Mouse (Mus musculus) stomach, embryonic 15.5 days (tissue): ENCODE measurements around the gene Mast4. TPM values are rescaled to one million over a fixed set of nuclear protein-coding genes. Genes with fewer than 3 reads are reported as not detected.
A peak's percentile ranks its signal among the peaks of the same experiment; 100 is the strongest.
"Not testable (repeated sequence)": the region's sequence is repeated elsewhere in the genome, so short reads cannot be mapped to it uniquely, and the experiment has no call there.

ENCODE experiments used
- ATAC-seq: fragments of 200-750 bp; cut with Nextera tagmentation; 2 replicates; pipeline ENCODE4 v1.8.0; 2017; ENCODE audit warnings: low read depth, moderate number of reproducible peaks, moderate TSS enrichment; ENCODE audit not compliant: insufficient read depth, low FRiP score
- H3K27ac ChIP-seq: fragments of 300-500 bp; sonication (generic); 2 replicates; pipeline ENCODE4 v1.5.1; 2015; ENCODE audit warnings: mild to moderate bottlenecking, inconsistent platforms
- H3K27me3 ChIP-seq: fragments of 300-500 bp; sonication (generic); replicated peaks from 2 replicates; pipeline ENCODE4 v1.6.1; 2015; ENCODE audit warnings: inconsistent platforms
- H3K36me3 ChIP-seq: fragments of 300-500 bp; sonication (generic); 2 replicates; pipeline ENCODE4 v1.6.1; 2015; ENCODE audit warnings: inconsistent platforms
- H3K4me1 ChIP-seq: fragments of 300-500 bp; sonication (generic); 2 replicates; pipeline ENCODE4 v1.6.1; 2015; ENCODE audit warnings: inconsistent platforms
- H3K4me2 ChIP-seq: fragments of 300-500 bp; sonication (generic); 2 replicates; pipeline ENCODE4 v1.6.1; 2015; ENCODE audit warnings: mild to moderate bottlenecking, inconsistent platforms
- H3K4me3 ChIP-seq: fragments of 300-500 bp; sonication (generic); replicated peaks from 2 replicates; pipeline ENCODE4 v1.5.1; 2015; ENCODE audit warnings: inconsistent platforms
- H3K9ac ChIP-seq: fragments of 300-500 bp; sonication (generic); 2 replicates; pipeline ENCODE4 v1.6.1; 2015; ENCODE audit warnings: inconsistent platforms
- H3K9me3 ChIP-seq: fragments of 300-500 bp; sonication (generic); 2 replicates; pipeline ENCODE4 v1.6.1; 2016; ENCODE audit warnings: inconsistent platforms
- WGBS: fragments of 180-500 bp; shearing (Covaris S2); methylation state at CpG from one replicate; pipeline ENCODE4 v1.1.7; 2015; 5-methylcytosine and 5-hydroxymethylcytosine counted together
- polyA plus RNA-seq: library from polyadenylated mRNA; unstranded; fragments of >200 nt; fragmentation: Nextera tagmentation; extraction: Ambion mirVana; gene quantifications from 2 replicates; pipeline ENCODE4 v1.2.1, GENCODE M21; 2015

Gene Mast4
- polyA plus RNA-seq = 28.8 and 29.5 TPM in 2 replicates

GRCm38 (mm10) chr13:103334392-103334686 is at the start of gene Mast4:
Gene Mast4 (minus strand): TSS chr13:103334497.
- H3K27me3 ChIP-seq = peaks cover 16% of the 10 kb centered on the region
- no peaks in the 10 kb centered on the region for H3K9me3 ChIP-seq
- H3K4me2 ChIP-seq = peak within 1 kb of the TSS; percentile 97
- under 1% methylated on average over 44 of the region's 44 CpGs for WGBS
- peaks cover 3% of the 10 kb centered on the region for H3K4me1 ChIP-seq
- ATAC-seq = peak; percentile 92
- H3K27ac ChIP-seq = no peak within 1 kb of the TSS
- peak within 1 kb of the TSS; percentile 71 for H3K4me3 ChIP-seq
- no peaks in the 10 kb centered on the region for H3K36me3 ChIP-seq
- H3K9ac ChIP-seq = peak within 1 kb of the TSS; percentile 68

- Histone ChIP-seq H3K27me3 (no peaks in the 10 kb centered on the region), H3K4me2 (no peak overlapping the region), H3K4me3 (no peak overlapping the region), H3K4me1 (no peaks in the 10 kb centered on the region), H3K27ac (no peak overlapping the region), H3K9ac (no peak overlapping the region), H3K9me3 (no peaks in the 10 kb centered on the region), H3K36me3 (no peaks in the 10 kb centered on the region)
- WGBS = 37% methylated on average over 1 of the region's 1 CpGs
- no peak for ATAC-seq
These were observed 40.2 kb upstream of the Mast4 start for GRCm38 (mm10) chr13:103374495-103374894.

GRCm38 (mm10) chr13:103369194-103369593 is 34.9 kb upstream of the Mast4 start:
- Histone ChIP-seq H3K36me3 (no peaks in the 10 kb centered on the region), H3K4me1 (no peaks in the 10 kb centered on the region), H3K9me3 (no peaks in the 10 kb centered on the region), H3K27ac (no peak overlapping the region), H3K4me3 (no peak overlapping the region), H3K27me3 (no peaks in the 10 kb centered on the region), H3K9ac (no peak overlapping the region), H3K4me2 (no peak overlapping the region)
- ATAC-seq = no peak
- WGBS = 68% methylated on average over 7 of the region's 7 CpGs

- Histone ChIP-seq H3K4me1 (no peaks in the 10 kb centered on the region), H3K27me3 (no peaks in the 10 kb centered on the region), H3K4me2 (no peak overlapping the region), H3K9ac (no peak overlapping the region), H3K36me3 (no peaks in the 10 kb centered on the region), H3K27ac (no peak overlapping the region), H3K9me3 (no peaks in the 10 kb centered on the region), H3K4me3 (no peak overlapping the region)
- no peak for ATAC-seq
- whole genome bisulfite sequencing = 88% methylated on average over 10 of the region's 10 CpGs
These were observed 28.9 kb upstream of the Mast4 start for GRCm38 (mm10) chr13:103363181-103363580.

- 96% methylated on average over 16 of the region's 16 CpGs for WGBS
- not testable (repeated sequence) for H3K27ac ChIP-seq, H3K27me3 ChIP-seq, H3K4me1 ChIP-seq, H3K9me3 ChIP-seq, H3K4me2 ChIP-seq, H3K9ac ChIP-seq, H3K36me3 ChIP-seq, H3K4me3 ChIP-seq, ATAC-seq
These were observed 23.1 kb upstream of the Mast4 start for GRCm38 (mm10) chr13:103357415-103357814.

GRCm38 (mm10) chr13:103356909-103357308 is 22.6 kb upstream of the Mast4 start:
- not testable (repeated sequence) for H3K4me1 ChIP-seq, H3K27me3 ChIP-seq, H3K27ac ChIP-seq, H3K9me3 ChIP-seq, H3K36me3 ChIP-seq, H3K4me3 ChIP-seq, H3K4me2 ChIP-seq, ATAC-seq, H3K9ac ChIP-seq
- WGBS = 95% methylated on average over 5 of the region's 6 CpGs

- 61% methylated on average over 3 of the region's 3 CpGs for WGBS
- Histone ChIP-seq H3K27me3 (no peaks in the 10 kb centered on the region), H3K36me3 (no peaks in the 10 kb centered on the region), H3K4me3 (no peak overlapping the region), H3K27ac (no peak overlapping the region), H3K4me1 (no peaks in the 10 kb centered on the region), H3K4me2 (no peak overlapping the region), H3K9ac (no peak overlapping the region), H3K9me3 (no peaks in the 10 kb centered on the region)
- ATAC-seq = no peak
These were observed 20.4 kb upstream of the Mast4 start for GRCm38 (mm10) chr13:103354737-103355136.

- no peak for ATAC-seq
- H3K4me1 ChIP-seq = no peaks in the 10 kb centered on the region
- H3K36me3 ChIP-seq = no peaks in the 10 kb centered on the region
- no peak overlapping the region for H3K4me2 ChIP-seq
- H3K9ac ChIP-seq = no peak overlapping the region
- no peaks in the 10 kb centered on the region for H3K27me3 ChIP-seq
- WGBS = 91% methylated on average over 8 of the region's 8 CpGs
- 0 out of 2 replicates have a peak overlapping the region, but pooled peaks have one; percentile 23 for H3K27ac ChIP-seq
- H3K4me3 ChIP-seq = no peak overlapping the region
- no peaks in the 10 kb centered on the region for H3K9me3 ChIP-seq
These were observed 10.5 kb upstream of the Mast4 start for GRCm38 (mm10) chr13:103344749-103345148.

GRCm38 (mm10) chr13:103344006-103344720 is 9.9 kb upstream of the Mast4 start:
- Histone ChIP-seq H3K9ac (no peak overlapping the region), H3K4me2 (no peak overlapping the region), H3K36me3 (no peaks in the 10 kb centered on the region), H3K27me3 (no peaks in the 10 kb centered on the region), H3K9me3 (no peaks in the 10 kb centered on the region), H3K4me1 (no peaks in the 10 kb centered on the region), H3K4me3 (no peak overlapping the region), H3K27ac (0 out of 2 replicates have a peak overlapping the region, but pooled peaks have one; percentile 23)
- WGBS = 52% methylated on average over 8 of the region's 8 CpGs
- ATAC-seq = no peak

- H3K27me3 ChIP-seq = peaks cover 3% of the 10 kb centered on the region; the same call in 1 of the 2 replicates
- no peaks in the 10 kb centered on the region for H3K9me3 ChIP-seq
- H3K4me1 ChIP-seq = no peaks in the 10 kb centered on the region
- 82% methylated on average over 4 of the region's 4 CpGs for WGBS
- no peak overlapping the region for H3K9ac ChIP-seq
- no peaks in the 10 kb centered on the region for H3K36me3 ChIP-seq
- H3K27ac ChIP-seq = no peak overlapping the region
- no peak for ATAC-seq
- H3K4me2 ChIP-seq = no peak overlapping the region
- H3K4me3 ChIP-seq = no peak overlapping the region
These were observed 6.7 kb upstream of the Mast4 start for GRCm38 (mm10) chr13:103341031-103341430.

GRCm38 (mm10) chr13:103338616-103339015 is 4.3 kb upstream of the Mast4 start:
- peaks cover 3% of the 10 kb centered on the region for H3K4me1 ChIP-seq
- H3K4me3 ChIP-seq = no peak overlapping the region
- no peaks in the 10 kb centered on the region for H3K9me3 ChIP-seq
- no peak for ATAC-seq
- no peaks in the 10 kb centered on the region for H3K36me3 ChIP-seq
- no peak overlapping the region for H3K4me2 ChIP-seq
- no peak overlapping the region for H3K27ac ChIP-seq
- H3K27me3 ChIP-seq = peaks cover 13% of the 10 kb centered on the region
- H3K9ac ChIP-seq = no peak overlapping the region
- WGBS = 78% methylated on average over 2 of the region's 2 CpGs

GRCm38 (mm10) chr13:103336237-103336636 is 1.9 kb upstream of the Mast4 start:
- no peak overlapping the region for H3K4me3 ChIP-seq
- peaks cover 3% of the 10 kb centered on the region for H3K4me1 ChIP-seq
- H3K27ac ChIP-seq = no peak overlapping the region
- no peaks in the 10 kb centered on the region for H3K36me3 ChIP-seq
- H3K9me3 ChIP-seq = no peaks in the 10 kb centered on the region
- 47% methylated on average over 5 of the region's 5 CpGs for WGBS
- no peak overlapping the region for H3K4me2 ChIP-seq
- peaks cover 16% of the 10 kb centered on the region for H3K27me3 ChIP-seq
- ATAC-seq = no peak
- H3K9ac ChIP-seq = no peak overlapping the region
